Mouse (Mus musculus) cortical plate, adult 2 months (tissue): ENCODE data around the gene A730071L15Rik.

ENCODE experiments used
- CTCF ChIP-seq: fragments of 200-500 bp; IDR thresholded peaks from 2 replicates; pipeline ENCODE4 v1.5.1; 2011; ENCODE audit warnings: mild to moderate bottlenecking, control low read depth, low read length; ENCODE audit not compliant: insufficient read depth; ENCODE audit errors: extremely low read depth
- POLR2A ChIP-seq: fragments of 200-500 bp; IDR thresholded peaks from 2 replicates; pipeline ENCODE4 v1.6.1; 2011; ENCODE audit warnings: mild to moderate bottlenecking, low read length, control low read depth; ENCODE audit not compliant: insufficient read depth; ENCODE audit errors: extremely low read depth

GRCm38 (mm10) chr11:6216834-6217233 lies 17.0 kb downstream of the A730071L15Rik start:
- no peak for TF ChIP-seq CTCF
- no peak for TF ChIP-seq POLR2A
